Mouse (Mus musculus): ENCODE data around the gene Vmn2r90.
"Not testable (repeated sequence)": the region's sequence is repeated elsewhere in the genome, so short reads cannot be mapped to it uniquely, and the experiment has no call there.

GRCm38 (mm10) chr17:17741516-17741915 lies 38.0 kb downstream of the Vmn2r90 start:
- TF ChIP-seq POLR2A (IDR thresholded peaks at IDR 0.05; ENCODE audit: borderline replicate concordance, low read depth, low read length); CTCF (IDR thresholded peaks at IDR 0.05; ENCODE audit: low read depth, low read length): not testable (repeated sequence)
